Mouse (Mus musculus) bone marrow macrophage, adult 2 months (primary cell): ENCODE measurements at regions not wholly inside any gene's neighbourhood (a gene's known extent, or its start where the extent isn't known, plus 50 kb on each side); places are given as distances from the start of the nearest gene placed in this dataset.

Source experiments
- H3K27ac ChIP-seq: 2 replicates; pipeline ENCODE4 v1.5.1; 2012; ENCODE audit warnings: low read depth, low read length; ENCODE audit not compliant: insufficient read depth
- H3K4me1 ChIP-seq: 2 replicates; pipeline ENCODE4 v1.6.1; 2012; ENCODE audit warnings: low read length; ENCODE audit not compliant: control insufficient read depth, insufficient read depth
- H3K4me3 ChIP-seq: 2 replicates; pipeline ENCODE4 v1.5.1; 2012; ENCODE audit warnings: mild to moderate bottlenecking, low read length, moderate library complexity; ENCODE audit not compliant: insufficient read depth
- CTCF ChIP-seq: IDR thresholded peaks from 2 replicates; pipeline ENCODE4 v1.5.1; 2012; ENCODE audit warnings: low read depth, mild to moderate bottlenecking, low read length, moderate library complexity
- POLR2A ChIP-seq: IDR thresholded peaks from 2 replicates; pipeline ENCODE4 v1.6.1; 2012; ENCODE audit warnings: mild to moderate bottlenecking, low read depth, low read length, borderline replicate concordance

GRCm38 (mm10) chr7:125393654-125394346 lies 50.7 kb upstream of the Kdm8 start:
- TF ChIP-seq CTCF: peak; percentile 61
- TF ChIP-seq POLR2A: no peak
- Histone ChIP-seq H3K4me1 (no peaks in the 10 kb centered on the region), H3K4me3 (peak overlapping the region; percentile 39; the same call in 1 of the 2 replicates), H3K27ac (no peak overlapping the region)
